25 mouse cellular contexts compared by ENCODE assay signal in the genomic region with DNA sequence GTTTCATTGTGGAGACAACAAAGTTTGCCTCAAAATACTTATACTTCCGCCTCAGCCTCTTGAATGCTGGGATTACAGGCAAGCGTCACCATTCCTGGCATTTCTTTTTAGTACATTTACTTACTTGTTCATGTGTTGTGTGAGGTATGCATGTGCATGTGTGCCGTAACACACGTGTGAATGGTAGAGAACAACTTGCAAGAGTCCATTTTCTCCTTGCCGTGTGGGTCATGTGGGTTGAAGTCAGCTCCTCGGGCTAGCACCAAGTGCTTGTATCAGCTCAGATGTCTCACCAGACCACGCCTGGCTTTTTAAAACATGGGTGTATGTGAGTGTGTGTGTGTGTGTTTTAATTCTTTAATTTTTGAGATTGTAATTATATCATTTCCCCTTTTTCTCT. TPM values are rescaled to one million over a fixed set of nuclear protein-coding genes. Genes with fewer than 3 reads are reported as not detected.
DNase-seq lines count a peak whose midpoint lies in the region; ATAC-seq and TF ChIP-seq lines count a peak whose summit lies in the region.
"Had no signal": no experiment of that assay in that cellular context is flagged by ENCODE, and none has a peak within 500 bp of the region (broad histone marks: within the 10 kb centered on the region; RNA-seq: fewer than 3 reads in every experiment).

No protein-coding gene starts in this region.

- H3K4me1 ChIP-seq in heart, adult 2 months (ENCODE audit: control insufficient read depth, insufficient read depth, low read length): peaks cover 5% of the 10 kb centered on the region
- no peaks in the 10 kb centered on the region; the same call in 1 of the 2 replicates for H3K4me1 ChIP-seq in kidney, adult 2 months (ENCODE audit: control insufficient read depth, insufficient read depth, low read length)
- 0 out of 2 replicates have a peak, but pooled peaks cover 3% of the 10 kb centered on the region for H3K4me1 ChIP-seq in lung, embryonic 16.5 days (replicated peaks; ENCODE audit: control insufficient read depth, insufficient read depth, low read length)
- H3K4me1 ChIP-seq in liver, postnatal 0 days (ENCODE audit: insufficient read depth): 0 out of 2 replicates have a peak, but pooled peaks cover 4% of the 10 kb centered on the region
- H3K4me1 ChIP-seq: forebrain, embryonic 15.5 days; neural tube, embryonic 15.5 days; stomach, embryonic 15.5 days had no signal

- H3K9ac ChIP-seq in heart, adult 2 months (ENCODE audit: low read depth, low read length): no peak overlapping the region
- no peak overlapping the region for H3K9ac ChIP-seq in lung, embryonic 16.5 days (ENCODE audit: low read length)
- H3K9ac ChIP-seq in liver, postnatal 0 days (replicated peaks): no peak overlapping the region
- H3K9ac ChIP-seq: forebrain, embryonic 15.5 days; limb, embryonic 15.5 days; neural tube, embryonic 15.5 days; stomach, embryonic 15.5 days had no signal

- no peak for DNase-seq in heart, adult 2 months
- no peak for DNase-seq in heart, adult 18-20 months
- DNase-seq in kidney, adult 2 months: no peak
- DNase-seq in kidney, adult 18-20 months: no peak
- no peak for DNase-seq in lung, postnatal 10 days
- no peak for DNase-seq in liver, postnatal 0 days
- no peak for DNase-seq in Muller cell, postnatal 12 days (ENCODE audit: inconsistent ontology term)
- DNase-seq: cerebellum, adult 11-12 months; cerebellum, postnatal 10 days; gastrocnemius, postnatal 14 days; left cerebral cortex, postnatal 4 days; thymus, postnatal 25 days had no signal

- no peak for TF ChIP-seq POLR2A in heart, adult 2 months (IDR thresholded peaks at IDR 0.05; ENCODE audit: insufficient read depth, low read depth, low read length)
- no peak for TF ChIP-seq POLR2A in kidney, adult 2 months (IDR thresholded peaks at IDR 0.05; ENCODE audit: low read depth, low read length)

- no peak overlapping the region for H3K4me2 ChIP-seq in lung, embryonic 16.5 days (ENCODE audit: low read depth, low read length)
- no peak overlapping the region for H3K4me2 ChIP-seq in liver, postnatal 0 days (ENCODE audit: low read depth, low read length)
- H3K4me2 ChIP-seq: forebrain, embryonic 15.5 days; limb, embryonic 15.5 days; midbrain, embryonic 11.5 days; neural tube, embryonic 15.5 days; stomach, embryonic 15.5 days had no signal

- no peaks in the 10 kb centered on the region for H3K36me3 ChIP-seq in heart, adult 2 months (ENCODE audit: control insufficient read depth, insufficient read depth, low read length)
- H3K36me3 ChIP-seq in kidney, adult 2 months (ENCODE audit: control insufficient read depth, insufficient read depth, low read length): no peaks in the 10 kb centered on the region
- no peaks in the 10 kb centered on the region for H3K36me3 ChIP-seq in lung, embryonic 16.5 days (ENCODE audit: control insufficient read depth, insufficient read depth, low read length)
- H3K36me3 ChIP-seq in liver, postnatal 0 days (replicated peaks; ENCODE audit: insufficient read depth, low read length): peaks cover 21% of the 10 kb centered on the region
- H3K36me3 ChIP-seq: forebrain, embryonic 15.5 days; limb, embryonic 15.5 days; neural tube, embryonic 15.5 days had no signal

- no peak for ATAC-seq in lung, embryonic 16.5 days (ENCODE audit: low read depth)
- ATAC-seq in liver, postnatal 0 days: no peak
- ATAC-seq: CD4-positive, CD25-positive, alpha-beta regulatory T cell, adult 4 months; forebrain, embryonic 15.5 days; hindbrain, postnatal 0 days; intestine, embryonic 16.5 days; Patski had no signal

- H3K27ac ChIP-seq in heart, adult 2 months: peak overlapping the region; percentile 47
- H3K27ac ChIP-seq in kidney, adult 2 months (ENCODE audit: insufficient read depth, low read depth, low read length): peak overlapping the region; percentile 77
- H3K27ac ChIP-seq in lung, embryonic 16.5 days (ENCODE audit: low read length): peak overlapping the region; percentile 7
- peak overlapping the region; percentile 55; the same call in 1 of the 2 replicates for H3K27ac ChIP-seq in liver, postnatal 0 days (ENCODE audit: low read depth)
- H3K27ac ChIP-seq: embryonic facial prominence, embryonic 10.5 days; forebrain, embryonic 15.5 days; hindbrain, postnatal 0 days; kidney, postnatal 0 days; left cerebral cortex, adult 2 months; limb, embryonic 15.5 days; neural tube, embryonic 15.5 days; stomach, embryonic 15.5 days had no signal

- H3K4me3 ChIP-seq in heart, adult 2 months: peak overlapping the region; percentile 16; the same call in 1 of the 2 replicates
- no peak overlapping the region for H3K4me3 ChIP-seq in kidney, adult 2 months (ENCODE audit: insufficient read depth, low read depth, low read length)
- no peak overlapping the region for H3K4me3 ChIP-seq in lung, embryonic 16.5 days (ENCODE audit: low read length)
- H3K4me3 ChIP-seq in liver, postnatal 0 days (ENCODE audit: low read depth, low read length): no peak overlapping the region
- H3K4me3 ChIP-seq: embryonic facial prominence, embryonic 10.5 days; forebrain, embryonic 15.5 days; left cerebral cortex, adult 2 months; limb, embryonic 15.5 days; neural tube, embryonic 15.5 days; stomach, embryonic 15.5 days had no signal

- no peak for TF ChIP-seq CTCF in heart, adult 2 months (IDR thresholded peaks at IDR 0.05)
- TF ChIP-seq CTCF in kidney, adult 2 months (conservative IDR thresholded peaks at IDR 0.05; ENCODE audit: insufficient read depth, insufficient read length, low read depth, low read length): no peak
- TF ChIP-seq CTCF in liver, postnatal 0 days (IDR thresholded peaks at IDR 0.05; ENCODE audit: low read depth): no peak

- WGBS in heart, adult 2 months: 80% methylated on average over 7 of the region's 7 CpGs
- 80% methylated on average over 7 of the region's 7 CpGs for WGBS in kidney, adult 2 months
- WGBS in lung, embryonic 16.5 days: 88% methylated on average over 7 of the region's 7 CpGs
- 85% methylated on average over 7 of the region's 7 CpGs for WGBS in liver, postnatal 0 days (ENCODE audit: insufficient replicate concordance)

- H3K9me3 ChIP-seq in lung, embryonic 16.5 days (ENCODE audit: control insufficient read depth, low read length): no peaks in the 10 kb centered on the region
- H3K9me3 ChIP-seq in liver, postnatal 0 days (ENCODE audit: low read length): no peaks in the 10 kb centered on the region
- H3K9me3 ChIP-seq: embryonic facial prominence, embryonic 10.5 days; forebrain, embryonic 15.5 days; limb, embryonic 15.5 days; neural tube, embryonic 15.5 days; stomach, embryonic 15.5 days had no signal

- no peak for TF ChIP-seq EP300 in heart, adult 2 months (IDR thresholded peaks at IDR 0.05; ENCODE audit: insufficient read depth, low read depth, low read length)
- TF ChIP-seq EP300 in liver, postnatal 0 days (IDR thresholded peaks at IDR 0.05; ENCODE audit: low read depth): no peak

- H3K27me3 ChIP-seq in heart, adult 2 months (ENCODE audit: control insufficient read depth, insufficient read depth, low read length): no peaks in the 10 kb centered on the region
- H3K27me3 ChIP-seq in kidney, adult 2 months (replicated peaks; ENCODE audit: control insufficient read depth, insufficient read depth, low read length): no peaks in the 10 kb centered on the region
- H3K27me3 ChIP-seq in lung, embryonic 16.5 days (ENCODE audit: control insufficient read depth, insufficient read depth, low read depth, low read length): no peaks in the 10 kb centered on the region
- no peaks in the 10 kb centered on the region for H3K27me3 ChIP-seq in liver, postnatal 0 days (ENCODE audit: insufficient read depth, low read length)
- H3K27me3 ChIP-seq: forebrain, embryonic 15.5 days; limb, embryonic 15.5 days; neural tube, embryonic 15.5 days; Patski; stomach, embryonic 15.5 days had no signal

- intact Hi-C loops in heart, adult 2 months (cut with DNase I): no loop called here

- no peaks in the 10 kb centered on the region for H3K79me2 ChIP-seq in heart, adult 2 months (replicated peaks; ENCODE audit: control insufficient read depth, insufficient read depth, low read length)

RNA-seq across cellular contexts. Expression of a gene that starts 40.2 kb away (rescaled TPM):
- 1 to 10 TPM; 6.1 to 6.6 TPM for total RNA-seq in heart, adult 2 months (2021)
- 3.3 and 4.3 TPM in 2 replicates for polyA plus RNA-seq in heart, adult 2 months (2012; rRNA removed)
- 1 to 10 TPM; 5.2 to 7.3 TPM for total RNA-seq in heart, adult 18-20 months (2021)
- polyA plus RNA-seq in kidney, adult 2 months (2012; rRNA removed): 4.0 and 4.1 TPM in 2 replicates
- polyA plus RNA-seq in lung, embryonic 16.5 days (2015; fragmentation: Nextera tagmentation; extraction: Ambion mirVana): 9.3 and 9.8 TPM in 2 replicates
- polyA plus RNA-seq in liver, postnatal 0 days (2015; fragmentation: Nextera tagmentation; extraction: Ambion mirVana): 2.4 and 2.9 TPM in 2 replicates

Comparison
In these comparisons a context has a peak if more than half of its experiments do, and no peak if none do; other contexts are left out.
1. H3K27ac ChIP-seq: peak in every context shown above with its lines; median percentile 77 in kidney, adult 2 months; 55 in liver, postnatal 0 days; 47 in heart, adult 2 months; 7 in lung, embryonic 16.5 days.